Mouse (Mus musculus): Measurements from ENCODE around the gene Ppip5k2. TPM values are rescaled to one million over a fixed set of nuclear protein-coding genes. Genes with fewer than 3 reads are reported as not detected.

Gene Ppip5k2
- polyA plus RNA-seq, 1 experiment from 2014 or later: 10.3 TPM

GRCm38 (mm10) chr1:97660687-97661405 lies 109.4 kb downstream of the Ppip5k2 start:
- Histone ChIP-seq H3K36me3 (replicated peaks) (0 out of 2 replicates have a peak, but pooled peaks cover 8% of the 10 kb centered on the region), H3K4me2 (peak overlapping the region; percentile 89), H3K27ac (replicated peaks) (peak overlapping the region; percentile 98), H3K4me3 (replicated peaks) (peak overlapping the region; percentile 98), H3K27me3 (peaks cover 3% of the 10 kb centered on the region), H3K9ac (peak overlapping the region; percentile 96), H3K9me3 (replicated peaks) (no peaks in the 10 kb centered on the region), H3K4me1 (replicated peaks) (peaks cover 39% of the 10 kb centered on the region)
- under 1% methylated on average over 93 of the region's 93 CpGs for WGBS (ENCODE audit: insufficient replicate concordance)
- peak; percentile 88 for ATAC-seq (ENCODE audit: insufficient read depth)

DNA sequence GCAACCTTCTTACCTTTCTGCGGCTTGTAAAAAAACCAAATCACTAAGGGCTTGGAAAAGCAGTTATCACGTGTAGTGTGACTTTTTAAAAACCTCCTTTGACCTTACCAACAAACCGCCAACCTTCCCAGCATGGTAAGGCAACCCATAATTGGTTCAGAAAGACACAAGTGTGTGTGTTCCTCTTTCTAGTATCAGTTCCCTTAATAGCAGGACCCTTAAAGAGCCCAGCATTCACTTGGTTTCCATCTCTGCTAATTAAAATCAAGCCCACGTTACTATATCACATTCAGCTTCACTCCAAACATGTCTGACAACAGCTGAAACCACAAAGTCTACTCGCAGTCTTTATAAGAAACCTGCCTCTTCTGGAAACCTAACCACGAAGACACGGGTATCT lies 110.8 kb downstream of the Ppip5k2 start:
- H3K4me2 ChIP-seq: peak overlapping the region; percentile 89
- peak overlapping the region; percentile 98 for H3K4me3 ChIP-seq (replicated peaks)
- H3K36me3 ChIP-seq (replicated peaks): peaks cover 19% of the 10 kb centered on the region
- no peaks in the 10 kb centered on the region for H3K9me3 ChIP-seq (replicated peaks)
- H3K27ac ChIP-seq (replicated peaks): peak overlapping the region; percentile 98
- ATAC-seq (ENCODE audit: insufficient read depth): no peak
- H3K9ac ChIP-seq: peak overlapping the region; percentile 96
- peaks cover 3% of the 10 kb centered on the region for H3K27me3 ChIP-seq
- 25% methylated on average over 7 of the region's 7 CpGs for WGBS (ENCODE audit: insufficient replicate concordance)
- H3K4me1 ChIP-seq (replicated peaks): peaks cover 51% of the 10 kb centered on the region

- H3K27ac ChIP-seq (replicated peaks): peak overlapping the region; percentile 35; the same call in 1 of the 2 replicates
- 81% methylated on average over 2 of the region's 2 CpGs for WGBS (ENCODE audit: insufficient replicate concordance)
- H3K27me3 ChIP-seq: no peaks in the 10 kb centered on the region
- peaks cover 33% of the 10 kb centered on the region for H3K36me3 ChIP-seq (replicated peaks)
- peak overlapping the region; percentile 98 for H3K4me3 ChIP-seq (replicated peaks)
- no peaks in the 10 kb centered on the region for H3K9me3 ChIP-seq (replicated peaks)
- H3K4me1 ChIP-seq (replicated peaks): peaks cover 54% of the 10 kb centered on the region
- H3K4me2 ChIP-seq: peak overlapping the region; percentile 89
- peak overlapping the region; percentile 28 for H3K9ac ChIP-seq
- no peak for ATAC-seq (ENCODE audit: insufficient read depth)
Observed at GRCm38 (mm10) chr1:97657786-97658185, 112.4 kb downstream of the Ppip5k2 start.

DNA sequence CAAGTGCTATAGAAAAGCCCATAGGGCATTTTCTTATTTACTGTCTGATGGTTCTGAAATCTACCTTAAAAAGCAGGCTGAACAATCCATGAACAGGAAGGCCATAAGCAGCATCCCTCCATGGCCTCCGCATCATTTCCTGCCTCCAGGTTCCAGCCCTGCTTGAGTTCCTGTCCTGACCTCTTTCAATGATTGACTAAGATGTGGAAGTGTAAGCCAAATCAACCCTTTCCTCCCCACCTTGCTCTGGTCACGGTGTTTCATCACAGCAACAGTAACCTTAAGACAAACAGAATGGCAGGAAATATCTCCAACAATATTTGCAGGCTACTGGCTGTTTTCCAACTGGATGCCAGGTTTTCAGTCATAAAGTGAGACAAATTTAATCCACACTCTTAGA lies 113.0 kb downstream of the Ppip5k2 start:
- no peaks in the 10 kb centered on the region for H3K9me3 ChIP-seq (replicated peaks)
- peaks cover 39% of the 10 kb centered on the region for H3K36me3 ChIP-seq (replicated peaks)
- ATAC-seq (ENCODE audit: insufficient read depth): no peak
- no peaks in the 10 kb centered on the region for H3K27me3 ChIP-seq
- H3K4me3 ChIP-seq (replicated peaks): peak overlapping the region; percentile 98
- H3K9ac ChIP-seq: no peak overlapping the region
- H3K4me1 ChIP-seq (replicated peaks): peaks cover 55% of the 10 kb centered on the region
- H3K4me2 ChIP-seq: peak overlapping the region; percentile 89
- H3K27ac ChIP-seq (replicated peaks): no peak overlapping the region; the same call in 1 of the 2 replicates
- WGBS (ENCODE audit: insufficient replicate concordance): 55% methylated on average over 2 of the region's 2 CpGs

Other genes starting within 250 kb of the Ppip5k2 start
- 48.0 and 49.8 TPM in 2 replicates for gene D1Ertd622e, start 108.3 kb downstream of the Ppip5k2 start, polyA plus RNA-seq (2015; fragmentation: Nextera tagmentation; extraction: Ambion mirVana)
- gene Gin1, start 239 bp downstream of the Ppip5k2 start, polyA plus RNA-seq (2015; fragmentation: Nextera tagmentation; extraction: Ambion mirVana): 9.4 and 11.0 TPM in 2 replicates

All from liver, embryonic 15.5 days (tissue).